Mouse (Mus musculus): Measurements from ENCODE around the gene Tm4sf20. TPM values are rescaled to one million over a fixed set of nuclear protein-coding genes. Genes with fewer than 3 reads are reported as not detected.

The Tm4sf20 gene
- polyA plus RNA-seq, 1 experiment = not detected

DNA sequence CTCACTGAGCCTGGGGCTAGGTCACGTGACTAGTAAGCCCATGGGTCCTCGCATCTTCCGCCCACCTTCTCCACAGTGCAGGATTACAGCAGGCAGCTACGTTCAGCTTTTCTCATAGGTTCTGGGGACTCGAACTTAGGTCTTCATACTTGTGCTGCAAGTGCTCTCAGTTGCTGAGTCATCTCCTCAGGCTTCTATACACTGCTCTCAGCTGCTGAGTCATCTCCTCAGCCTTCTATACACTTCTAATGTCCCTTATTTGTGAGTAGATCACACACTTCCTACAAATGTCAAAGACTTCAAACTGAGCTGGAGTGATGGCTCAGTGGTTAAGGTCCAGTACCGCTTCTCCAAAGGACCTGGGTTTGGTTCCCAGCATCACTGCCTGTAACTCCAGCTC, 24.0 kb upstream of the Tm4sf20 start:
- TF ChIP-seq GATA1 (IDR thresholded peaks at IDR 0.05; ENCODE audit: low read length) = no peak

GRCm38 (mm10) chr1:82791105-82791504, 22.8 kb upstream of the Tm4sf20 start:
- TF ChIP-seq GATA1 (IDR thresholded peaks at IDR 0.05; ENCODE audit: low read length) = no peak

- no peak for TF ChIP-seq GATA1 (IDR thresholded peaks at IDR 0.05; ENCODE audit: low read length)
Measured at GRCm38 (mm10) chr1:82788070-82788469, 19.8 kb upstream of the Tm4sf20 start.

DNA sequence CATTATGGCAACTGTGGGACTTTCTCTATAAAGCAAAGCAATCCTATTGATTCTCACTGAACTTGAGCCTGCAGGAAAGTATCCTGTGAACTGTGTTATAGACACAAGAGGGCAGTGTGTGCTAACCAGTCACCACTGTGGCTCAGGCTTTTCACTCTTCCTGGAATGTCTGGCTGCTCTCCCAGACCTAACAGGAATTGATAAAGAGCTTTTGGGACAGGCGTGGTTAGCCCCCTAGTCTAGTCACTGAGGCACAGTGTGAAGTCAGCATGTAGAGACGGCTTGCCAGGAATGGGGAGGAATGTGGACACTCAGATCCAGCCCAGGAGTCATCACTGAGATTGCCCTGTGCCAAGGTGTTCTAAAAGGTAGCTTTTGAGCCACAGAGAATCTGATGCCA, 19.2 kb upstream of the Tm4sf20 start:
- TF ChIP-seq GATA1 (IDR thresholded peaks at IDR 0.05; ENCODE audit: low read length) = no peak

DNA sequence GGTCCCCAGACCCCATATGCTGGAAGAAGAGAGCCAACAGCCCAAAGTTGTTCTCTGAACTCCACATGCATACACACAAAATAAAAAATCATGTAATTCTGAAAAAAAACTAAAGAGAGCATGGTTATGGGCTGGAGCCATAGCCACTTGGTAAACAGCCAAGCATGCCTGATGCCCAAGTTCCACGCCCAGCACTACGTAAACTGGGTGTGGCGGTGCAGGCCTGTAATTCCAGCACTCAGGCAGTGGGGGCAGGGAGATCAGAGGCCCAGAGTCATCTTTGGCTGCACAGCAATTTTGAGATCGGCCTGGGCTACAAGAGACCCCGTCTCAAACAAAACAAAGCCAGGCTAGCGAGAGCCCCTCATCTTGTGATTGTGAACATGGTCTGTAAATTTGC, 17.3 kb upstream of the Tm4sf20 start:
- no peak for TF ChIP-seq GATA1 (IDR thresholded peaks at IDR 0.05; ENCODE audit: low read length)

DNA sequence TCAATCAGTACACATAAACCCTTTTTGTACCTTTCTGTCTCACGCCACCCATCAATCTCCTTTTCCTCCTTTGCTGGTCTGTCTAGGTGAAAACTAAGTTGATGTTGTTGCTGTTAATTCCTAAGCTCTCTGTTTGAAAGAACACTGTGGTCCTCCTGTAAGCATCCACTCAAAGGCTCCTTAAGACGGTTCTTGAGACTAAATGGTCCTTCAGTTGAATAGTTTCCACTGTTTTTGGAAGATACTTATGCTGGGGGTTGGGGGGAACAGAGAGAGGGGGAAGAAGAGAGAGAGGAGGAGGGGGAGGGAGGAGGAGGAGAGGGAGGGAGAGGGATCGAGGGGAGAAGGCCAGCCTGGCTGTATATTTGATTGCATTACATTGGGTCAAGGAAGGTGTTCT, 15.3 kb upstream of the Tm4sf20 start:
- no peak for TF ChIP-seq GATA1 (IDR thresholded peaks at IDR 0.05; ENCODE audit: low read length)

DNA sequence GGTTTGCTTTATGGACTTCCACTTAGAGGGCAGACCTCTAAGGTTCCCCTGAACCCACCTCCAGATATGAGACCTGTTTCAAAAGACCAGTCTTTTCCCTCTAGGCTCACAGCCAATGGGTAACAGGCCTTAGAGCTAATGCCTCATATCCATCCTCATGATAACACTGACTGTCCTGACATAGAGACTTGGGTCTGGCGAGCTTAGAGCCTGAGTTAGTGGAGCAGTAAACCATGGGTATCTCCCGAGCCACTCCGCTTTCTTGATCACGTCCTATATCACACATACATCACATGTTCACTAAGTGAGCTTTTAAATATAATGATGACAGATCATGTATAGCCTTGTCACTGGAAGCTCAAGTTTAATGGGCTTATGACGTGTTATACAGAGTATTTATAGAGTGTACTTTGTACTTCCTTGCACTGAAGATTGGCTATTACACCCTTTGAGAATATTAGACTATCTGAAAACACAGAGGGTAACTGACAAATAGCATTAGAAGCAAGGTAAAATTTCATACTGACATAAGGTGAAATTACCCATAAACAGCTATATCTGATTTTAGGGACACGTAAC, 11.2 kb upstream of the Tm4sf20 start:
- TF ChIP-seq GATA1 (IDR thresholded peaks at IDR 0.05; ENCODE audit: low read length) = no peak

DNA sequence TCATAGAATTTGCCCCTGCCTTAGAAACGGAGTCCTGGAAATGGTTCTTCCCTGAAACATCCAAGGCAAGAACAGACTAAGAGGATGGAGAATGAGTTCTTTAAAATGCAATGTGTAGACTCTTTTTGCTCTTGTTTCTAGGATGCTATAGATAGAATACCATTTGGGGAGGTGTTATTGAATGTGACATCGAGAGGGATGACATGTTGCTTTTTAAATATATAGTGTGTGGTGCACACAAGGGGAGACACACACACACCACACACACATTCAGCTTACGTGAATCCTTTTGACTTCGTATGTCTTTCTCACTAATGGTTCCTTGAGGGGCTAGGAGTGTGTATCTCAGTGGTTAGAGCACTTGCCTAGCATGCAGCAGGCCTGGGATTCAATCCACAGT, 7.0 kb upstream of the Tm4sf20 start:
- no peak for TF ChIP-seq GATA1 (IDR thresholded peaks at IDR 0.05; ENCODE audit: low read length)

GRCm38 (mm10) chr1:82773208-82773607, 4.9 kb upstream of the Tm4sf20 start:
- no peak for TF ChIP-seq GATA1 (IDR thresholded peaks at IDR 0.05; ENCODE audit: low read length)

GRCm38 (mm10) chr1:82772428-82772827, 4.2 kb upstream of the Tm4sf20 start:
- no peak for TF ChIP-seq GATA1 (IDR thresholded peaks at IDR 0.05; ENCODE audit: low read length)

- TF ChIP-seq GATA1 (IDR thresholded peaks at IDR 0.05; ENCODE audit: low read length) = no peak
Measured at GRCm38 (mm10) chr1:82771022-82771586, 2.8 kb upstream of the Tm4sf20 start, which contains the start of gene Gm47791. Gene Gm47791, minus strand, starts transcription at chr1:82771243.

GRCm38 (mm10) chr1:82766641-82767040, 1.6 kb downstream of the Tm4sf20 start:
- no peak for TF ChIP-seq GATA1 (IDR thresholded peaks at IDR 0.05; ENCODE audit: low read length)

DNA sequence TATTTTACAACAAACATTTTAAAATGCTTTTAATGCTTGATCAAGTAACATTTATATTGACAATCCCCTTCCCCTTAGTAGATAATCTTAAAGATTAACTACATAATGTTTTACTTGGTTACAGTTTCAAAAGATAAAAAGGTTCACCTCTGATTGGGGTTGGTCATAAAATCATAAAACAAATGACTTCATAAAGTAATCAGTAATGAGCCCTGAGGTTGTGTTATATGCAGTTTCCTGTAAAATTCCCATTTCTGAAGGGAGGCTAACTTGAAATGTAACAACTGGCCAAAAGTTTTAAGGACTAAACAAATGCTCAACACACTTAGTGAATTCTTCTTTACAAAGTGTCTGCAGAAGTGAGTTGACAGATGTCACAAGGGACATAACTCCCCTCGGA, 2.0 kb downstream of the Tm4sf20 start:
- no peak for TF ChIP-seq GATA1 (IDR thresholded peaks at IDR 0.05; ENCODE audit: low read length)

GRCm38 (mm10) chr1:82762274-82762673, 6.0 kb downstream of the Tm4sf20 start:
- no peak for TF ChIP-seq GATA1 (IDR thresholded peaks at IDR 0.05; ENCODE audit: low read length)

GRCm38 (mm10) chr1:82761454-82762169, 6.6 kb downstream of the Tm4sf20 start:
- no peak for TF ChIP-seq GATA1 (IDR thresholded peaks at IDR 0.05; ENCODE audit: low read length)

- no peak for TF ChIP-seq GATA1 (IDR thresholded peaks at IDR 0.05; ENCODE audit: low read length)
Measured at GRCm38 (mm10) chr1:82759520-82759919, 8.7 kb downstream of the Tm4sf20 start.
